Mouse (Mus musculus): ENCODE data around the gene Cdca7l. TPM values are rescaled to one million over a fixed set of nuclear protein-coding genes. Genes with fewer than 3 reads are reported as not detected.
A peak's percentile ranks its signal among the peaks of the same experiment; 100 is the strongest.
"Not testable (repeated sequence)": the region's sequence is repeated elsewhere in the genome, so short reads cannot be mapped to it uniquely, and the experiment has no call there.

Gene Cdca7l
- under 1 TPM; 0.17 to 0.30 TPM for total RNA-seq (2021)

- DNase-seq; intact Hi-C loops (cut with DNase I): not testable (repeated sequence)
Observed at GRCm38 (mm10) chr12:117803989-117804388, at the start of gene Cdca7l. Gene Cdca7l (plus strand): TSS chr12:117804289.

GRCm38 (mm10) chr12:117756010-117756409 lies 48.1 kb upstream of the Cdca7l start:
- peak in 1 of 2 experiments; percentile 22 for DNase-seq
- intact Hi-C loops (cut with DNase I): loop anchor here (5.0 kb wide), 1 partner anchor 34 kb away; no protein-coding TSS in a partner anchor

- no peak for DNase-seq
- intact Hi-C loops (cut with DNase I): no loop called here
Observed at GRCm38 (mm10) chr12:117760373-117760772, 43.7 kb upstream of the Cdca7l start.

GRCm38 (mm10) chr12:117760846-117761245 lies 43.2 kb upstream of the Cdca7l start:
- DNase-seq: no peak
- intact Hi-C loops (cut with DNase I): no loop called here

GRCm38 (mm10) chr12:117761698-117762097 lies 42.4 kb upstream of the Cdca7l start:
- DNase-seq: no peak

GRCm38 (mm10) chr12:117763247-117763646 lies 40.8 kb upstream of the Cdca7l start:
- intact Hi-C loops (cut with DNase I): loop anchor here (2.0 kb wide), 1 partner anchor 104 kb away; no protein-coding TSS in a partner anchor
- peak; percentile 30 to 32 for DNase-seq

More at GRCm38 (mm10) chr12:117761698-117762097, 42.4 kb upstream of the Cdca7l start:
- intact Hi-C loops (cut with DNase I): loop anchor here (2.0 kb wide), 1 partner anchor 103 kb away; no protein-coding TSS in a partner anchor

- intact Hi-C loops (cut with DNase I): loop anchor here (1.0 kb wide), 2 partner anchors 179 to 338 kb away; no protein-coding TSS in a partner anchor
- DNase-seq: peak; percentile 67 to 70
Observed at GRCm38 (mm10) chr12:117764839-117765238, 39.2 kb upstream of the Cdca7l start.

GRCm38 (mm10) chr12:117769113-117769512 lies 35.0 kb upstream of the Cdca7l start:
- intact Hi-C loops (cut with DNase I): loop anchor here (1.0 kb wide), 2 partner anchors 366 to 384 kb away; no protein-coding TSS in a partner anchor
- peak; percentile 73 to 80 for DNase-seq

GRCm38 (mm10) chr12:117770211-117770610 lies 33.9 kb upstream of the Cdca7l start:
- intact Hi-C loops (cut with DNase I): no loop called here
- no peak for DNase-seq

GRCm38 (mm10) chr12:117771156-117771555 lies 32.9 kb upstream of the Cdca7l start:
- intact Hi-C loops (cut with DNase I): no loop called here
- no peak for DNase-seq

GRCm38 (mm10) chr12:117772638-117773037 lies 31.5 kb upstream of the Cdca7l start:
- intact Hi-C loops (cut with DNase I): no loop called here

GRCm38 (mm10) chr12:117776841-117777240 lies 27.2 kb upstream of the Cdca7l start:
- intact Hi-C loops (cut with DNase I): no loop called here
- no peak for DNase-seq

More at GRCm38 (mm10) chr12:117772638-117773037, 31.5 kb upstream of the Cdca7l start:
- peak; percentile 41 to 69 for DNase-seq

- intact Hi-C loops (cut with DNase I): no loop called here
- DNase-seq: no peak
Observed at GRCm38 (mm10) chr12:117781360-117781759, 22.7 kb upstream of the Cdca7l start.

GRCm38 (mm10) chr12:117783426-117783825 lies 20.7 kb upstream of the Cdca7l start:
- intact Hi-C loops (cut with DNase I): no loop called here
- no peak for DNase-seq

- intact Hi-C loops (cut with DNase I): no loop called here
- DNase-seq: no peak
Observed at GRCm38 (mm10) chr12:117786621-117787020, 17.5 kb upstream of the Cdca7l start.

- no peak for DNase-seq
- intact Hi-C loops (cut with DNase I): no loop called here
Observed at GRCm38 (mm10) chr12:117788513-117789011, 15.5 kb upstream of the Cdca7l start.

GRCm38 (mm10) chr12:117789017-117789416 lies 15.1 kb upstream of the Cdca7l start:
- DNase-seq: no peak
- intact Hi-C loops (cut with DNase I): no loop called here

GRCm38 (mm10) chr12:117795303-117795702 lies 8.8 kb upstream of the Cdca7l start:
- intact Hi-C loops (cut with DNase I): no loop called here
- DNase-seq: no peak

GRCm38 (mm10) chr12:117805576-117805975 lies 1.5 kb downstream of the Cdca7l start:
- intact Hi-C loops (cut with DNase I): no loop called here

GRCm38 (mm10) chr12:117806007-117806451 lies 1.9 kb downstream of the Cdca7l start:
- DNase-seq: no peak
- intact Hi-C loops (cut with DNase I): no loop called here

More at GRCm38 (mm10) chr12:117805576-117805975, 1.5 kb downstream of the Cdca7l start:
- DNase-seq: no peak

- intact Hi-C loops (cut with DNase I): no loop called here
- DNase-seq: no peak
Observed at GRCm38 (mm10) chr12:117806470-117806869, 2.4 kb downstream of the Cdca7l start.

GRCm38 (mm10) chr12:117807637-117808036 lies 3.5 kb downstream of the Cdca7l start:
- intact Hi-C loops (cut with DNase I): no loop called here
- DNase-seq: no peak
